Mouse (Mus musculus) thymus, adult 2 months (tissue): Measurements from ENCODE around the gene Lig3. TPM values are rescaled to one million over a fixed set of nuclear protein-coding genes. Genes with fewer than 3 reads are reported as not detected.

Experiments used
- DNase-seq: peaks from one replicate; pipeline ENCODE4 v3.0.0; 2021
- H3K27ac ChIP-seq: fragments of 200-500 bp; 2 replicates; pipeline ENCODE4 v1.5.1; 2012; ENCODE audit warnings: low read length, control low read depth; ENCODE audit not compliant: control insufficient read depth, insufficient read depth
- H3K27me3 ChIP-seq: fragments of 200-500 bp; 2 replicates; pipeline ENCODE4 v1.6.1; 2012; ENCODE audit warnings: mild to moderate bottlenecking, low read length, moderate library complexity, mixed read lengths; ENCODE audit not compliant: control insufficient read depth, insufficient read depth
- H3K36me3 ChIP-seq: fragments of 200-500 bp; 2 replicates; pipeline ENCODE4 v1.6.1; 2012; ENCODE audit warnings: mild to moderate bottlenecking, low read length, moderate library complexity; ENCODE audit not compliant: control insufficient read depth, insufficient read depth
- H3K4me1 ChIP-seq: fragments of 200-500 bp; replicated peaks from 2 replicates; pipeline ENCODE4 v1.6.1; 2012; ENCODE audit warnings: low read length; ENCODE audit not compliant: control insufficient read depth, insufficient read depth
- H3K4me3 ChIP-seq: fragments of 200-500 bp; 2 replicates; pipeline ENCODE4 v1.5.1; 2012; ENCODE audit warnings: mild to moderate bottlenecking, low read length, control low read depth, moderate library complexity; ENCODE audit not compliant: control insufficient read depth, insufficient read depth
- CTCF ChIP-seq: fragments of 200-500 bp; IDR thresholded peaks from 2 replicates; pipeline ENCODE4 v1.5.1; 2012; ENCODE audit warnings: mild to moderate bottlenecking, control low read depth, low read length, moderate library complexity, borderline replicate concordance; ENCODE audit not compliant: control insufficient read depth, poor library complexity, insufficient read depth; ENCODE audit errors: extremely low read depth
- POLR2A ChIP-seq: fragments of 200-500 bp; IDR thresholded peaks from 2 replicates; pipeline ENCODE4 v1.6.1; 2012; ENCODE audit warnings: mild to moderate bottlenecking, low read length, control low read depth, moderate library complexity; ENCODE audit not compliant: control insufficient read depth, poor library complexity, insufficient read depth; ENCODE audit errors: extremely low read depth
- WGBS: fragments of 180-500 bp; shearing (Covaris S2); methylation state at CpG from one replicate; pipeline ENCODE4 v1.1.7; 2018; 5-methylcytosine and 5-hydroxymethylcytosine counted together
- polyA plus RNA-seq: library from polyadenylated mRNA; depleted of rRNA; stranded (reverse); fragments of >200 nt; gene quantifications from 2 replicates; pipeline ENCODE4 v1.2.3, GENCODE M21; 2012; rRNA removed

The Lig3 gene
- polyA plus RNA-seq, 1 experiment = 18.5 TPM

- no peak overlapping the region for H3K27ac ChIP-seq
- H3K27me3 ChIP-seq = no peaks in the 10 kb centered on the region
- no peak for DNase-seq
- WGBS = 91% methylated on average over 3 of the region's 3 CpGs
- H3K4me3 ChIP-seq = no peak overlapping the region
- TF ChIP-seq POLR2A = no peak
- TF ChIP-seq CTCF = no peak
- H3K36me3 ChIP-seq = no peaks in the 10 kb centered on the region
- peaks cover 8% of the 10 kb centered on the region for H3K4me1 ChIP-seq
Measured at GRCm38 (mm10) chr11:82846938-82847337, 66.0 kb downstream of the Lig3 start.

- H3K36me3 ChIP-seq = no peaks in the 10 kb centered on the region
- no peaks in the 10 kb centered on the region for H3K27me3 ChIP-seq
- no peak overlapping the region for H3K27ac ChIP-seq
- no peak for TF ChIP-seq POLR2A
- H3K4me1 ChIP-seq = peaks cover 8% of the 10 kb centered on the region
- H3K4me3 ChIP-seq = no peak overlapping the region
- 94% methylated on average over 6 of the region's 6 CpGs for WGBS
- no peak for DNase-seq
Measured at GRCm38 (mm10) chr11:82847571-82848000, 66.7 kb downstream of the Lig3 start.

- Histone ChIP-seq H3K36me3 (no peaks in the 10 kb centered on the region), H3K27me3 (no peaks in the 10 kb centered on the region), H3K4me1 (peaks cover 8% of the 10 kb centered on the region), H3K27ac (no peak overlapping the region), H3K4me3 (no peak overlapping the region)
- 74% methylated on average over 5 of the region's 5 CpGs for WGBS
- TF ChIP-seq CTCF (no peak), POLR2A (no peak)
- no peak for DNase-seq
Measured at GRCm38 (mm10) chr11:82850259-82850658, 69.4 kb downstream of the Lig3 start.

- no peak for DNase-seq
- no peak overlapping the region for H3K27ac ChIP-seq
- H3K27me3 ChIP-seq = no peaks in the 10 kb centered on the region
- WGBS = 85% methylated on average over 11 of the region's 11 CpGs
- H3K36me3 ChIP-seq = no peaks in the 10 kb centered on the region
- H3K4me1 ChIP-seq = no peaks in the 10 kb centered on the region; the same call in 1 of the 2 replicates
- TF ChIP-seq POLR2A (no peak), CTCF (no peak)
- H3K4me3 ChIP-seq = no peak overlapping the region
Measured at GRCm38 (mm10) chr11:82852115-82852514, 71.2 kb downstream of the Lig3 start.

GRCm38 (mm10) chr11:82852540-82852939 lies 71.6 kb downstream of the Lig3 start:
- DNase-seq = no peak
- WGBS = 94% methylated on average over 10 of the region's 10 CpGs
- no peaks in the 10 kb centered on the region for H3K27me3 ChIP-seq
- H3K4me1 ChIP-seq = no peaks in the 10 kb centered on the region; the same call in 1 of the 2 replicates
- no peak overlapping the region for H3K4me3 ChIP-seq
- no peak for TF ChIP-seq POLR2A
- no peak for TF ChIP-seq CTCF
- H3K27ac ChIP-seq = no peak overlapping the region
- H3K36me3 ChIP-seq = no peaks in the 10 kb centered on the region

GRCm38 (mm10) chr11:82852958-82853357 lies 72.0 kb downstream of the Lig3 start:
- no peak for TF ChIP-seq CTCF
- 93% methylated on average over 7 of the region's 7 CpGs for WGBS
- H3K27ac ChIP-seq = no peak overlapping the region
- no peaks in the 10 kb centered on the region for H3K27me3 ChIP-seq
- no peaks in the 10 kb centered on the region; the same call in 1 of the 2 replicates for H3K4me1 ChIP-seq
- H3K36me3 ChIP-seq = no peaks in the 10 kb centered on the region
- DNase-seq = no peak
- H3K4me3 ChIP-seq = no peak overlapping the region

Other genes with a start within 250 kb of the Lig3 start
- 0.16 and 0.19 TPM in 2 replicates for gene Cct6b, start 16.8 kb upstream of the Lig3 start, polyA plus RNA-seq
- 8.1 and 8.7 TPM in 2 replicates for gene Zfp830, start 16.8 kb upstream of the Lig3 start, polyA plus RNA-seq
- 13.4 and 16.3 TPM in 2 replicates for gene Rffl, start 90.1 kb downstream of the Lig3 start, polyA plus RNA-seq
- gene Rad51d, start 109.5 kb downstream of the Lig3 start, polyA plus RNA-seq = 22.0 and 22.6 TPM in 2 replicates
- gene Fndc8, start 111.0 kb downstream of the Lig3 start, polyA plus RNA-seq = 0.23 and 0.36 TPM in 2 replicates
- gene Nle1, start 127.3 kb downstream of the Lig3 start, polyA plus RNA-seq = 81.4 and 85.8 TPM in 2 replicates
- 1.2 and 7.1 TPM in 2 replicates for gene Unc45b, start 129.4 kb downstream of the Lig3 start, polyA plus RNA-seq
- 7.0 and 8.4 TPM in 2 replicates for gene Slfn5, start 170.2 kb downstream of the Lig3 start, polyA plus RNA-seq
- gene Slfn9, start 210.7 kb downstream of the Lig3 start, polyA plus RNA-seq = 3.3 and 4.1 TPM in 2 replicates
- gene Slfn8, start 239.7 kb downstream of the Lig3 start, polyA plus RNA-seq = 4.0 and 4.2 TPM in 2 replicates